Mouse (Mus musculus): ENCODE results near the gene Etv3.

- TF ChIP-seq POLR2A (IDR thresholded peaks at IDR 0.05; ENCODE audit: borderline replicate concordance, control insufficient read depth, low read depth, low read length) (no peak), CTCF (IDR thresholded peaks at IDR 0.05; ENCODE audit: control insufficient read depth, insufficient read depth, low read length) (no peak)
Observed at GRCm38 (mm10) chr3:87502771-87503170, 22.4 kb upstream of the Etv3 start.
